Mouse (Mus musculus) hindbrain, embryonic 11.5 days (tissue): Measurements from ENCODE around the gene Tmem176a. TPM values are rescaled to one million over a fixed set of nuclear protein-coding genes. Genes with fewer than 3 reads are reported as not detected.

Experiments used
- ATAC-seq: fragments of 200-750 bp; cut with Nextera tagmentation; 2 replicates; pipeline ENCODE4 v1.8.0; 2017; ENCODE audit warnings: mild to moderate bottlenecking, moderate TSS enrichment, moderate library complexity; ENCODE audit not compliant: low FRiP score
- DNase-seq: peaks from one replicate; pipeline ENCODE4 v3.0.0-alpha.2; 2015; ENCODE audit warnings: low spot score
- H3K27ac ChIP-seq: fragments of 300-500 bp; sonication (generic); 2 replicates; pipeline ENCODE4 v1.5.1; 2014; ENCODE audit warnings: mild to moderate bottlenecking, low read depth, low read length
- H3K27me3 ChIP-seq: fragments of 300-500 bp; sonication (generic); 2 replicates; pipeline ENCODE4 v1.6.1; 2014; ENCODE audit warnings: mild to moderate bottlenecking, low read length, moderate library complexity, mixed read lengths; ENCODE audit not compliant: control insufficient read depth, insufficient read depth
- H3K36me3 ChIP-seq: fragments of 300-500 bp; sonication (generic); 2 replicates; pipeline ENCODE4 v1.6.1; 2014; ENCODE audit warnings: mild to moderate bottlenecking, low read length, moderate library complexity, mixed read lengths; ENCODE audit not compliant: control insufficient read depth, insufficient read depth
- H3K4me1 ChIP-seq: fragments of 300-500 bp; sonication (generic); replicated peaks from 2 replicates; pipeline ENCODE4 v1.6.1; 2014; ENCODE audit warnings: low read length, mixed read lengths; ENCODE audit not compliant: control insufficient read depth, insufficient read depth
- H3K4me2 ChIP-seq: fragments of 300-500 bp; sonication (generic); replicated peaks from 2 replicates; pipeline ENCODE4 v1.6.1; 2014; ENCODE audit warnings: mild to moderate bottlenecking, low read depth, low read length
- H3K4me3 ChIP-seq: fragments of 300-500 bp; sonication (generic); 2 replicates; pipeline ENCODE4 v1.5.1; 2014; ENCODE audit warnings: low read depth, low read length
- H3K9ac ChIP-seq: fragments of 300-500 bp; sonication (generic); 2 replicates; pipeline ENCODE4 v1.6.1; 2014; ENCODE audit warnings: low read depth, low read length
- H3K9me3 ChIP-seq: fragments of 300-500 bp; sonication (generic); 2 replicates; pipeline ENCODE4 v1.6.1; 2016; ENCODE audit warnings: low read length; ENCODE audit not compliant: control insufficient read depth
- WGBS: fragments of 180-500 bp; shearing (Covaris S2); extraction: QIAGEN DNeasy Blood & Tissue Kit; methylation state at CpG from one replicate; pipeline ENCODE4 v1.1.7; 2014; 5-methylcytosine and 5-hydroxymethylcytosine counted together
- polyA plus RNA-seq: library from polyadenylated mRNA; unstranded; fragments of >200 nt; fragmentation: Nextera tagmentation; extraction: Ambion mirVana; gene quantifications from 2 replicates; pipeline ENCODE4 v1.2.1, GENCODE M21; 2014

Tmem176a gene
- polyA plus RNA-seq, 1 experiment from 2014 or later: 26.0 TPM

- no peaks in the 10 kb centered on the region for H3K36me3 ChIP-seq
- no peaks in the 10 kb centered on the region for H3K9me3 ChIP-seq
- no peaks in the 10 kb centered on the region for H3K27me3 ChIP-seq
- H3K4me1 ChIP-seq: no peaks in the 10 kb centered on the region
- DNase-seq (no peak), ATAC-seq (no peak)
- H3K4me2 ChIP-seq: no peak overlapping the region
- no peak overlapping the region for H3K9ac ChIP-seq
- 60% methylated on average over 8 of the region's 8 CpGs for WGBS
- H3K27ac ChIP-seq: no peak overlapping the region
- no peak overlapping the region for H3K4me3 ChIP-seq
These were observed 17.0 kb downstream of the Tmem176a start for GRCm38 (mm10) chr6:48857613-48858302.

GRCm38 (mm10) chr6:48860130-48860815 lies 19.6 kb downstream of the Tmem176a start:
- Histone ChIP-seq H3K9me3 (no peaks in the 10 kb centered on the region), H3K4me3 (no peak overlapping the region), H3K36me3 (no peaks in the 10 kb centered on the region), H3K27ac (no peak overlapping the region), H3K4me2 (peak overlapping the region; percentile 22), H3K27me3 (no peaks in the 10 kb centered on the region), H3K9ac (no peak overlapping the region), H3K4me1 (no peaks in the 10 kb centered on the region)
- no peak for ATAC-seq
- DNase-seq: peak; percentile 75
- WGBS: 15% methylated on average over 21 of the region's 23 CpGs

GRCm38 (mm10) chr6:48860851-48861250 lies 20.1 kb downstream of the Tmem176a start:
- ATAC-seq: no peak
- 85% methylated on average over 1 of the region's 1 CpGs for WGBS
- H3K27ac ChIP-seq: no peak overlapping the region

GRCm38 (mm10) chr6:48861616-48862280 lies 21.0 kb downstream of the Tmem176a start:
- ATAC-seq (no peak), DNase-seq (no peak)
- Histone ChIP-seq H3K4me1 (no peaks in the 10 kb centered on the region), H3K9ac (no peak overlapping the region), H3K27me3 (no peaks in the 10 kb centered on the region), H3K27ac (no peak overlapping the region), H3K9me3 (no peaks in the 10 kb centered on the region), H3K36me3 (no peaks in the 10 kb centered on the region), H3K4me2 (no peak overlapping the region), H3K4me3 (no peak overlapping the region)
- WGBS: 67% methylated on average over 12 of the region's 12 CpGs

More at GRCm38 (mm10) chr6:48860851-48861250, 20.1 kb downstream of the Tmem176a start:
- Histone ChIP-seq H3K4me2 (no peak overlapping the region), H3K36me3 (no peaks in the 10 kb centered on the region), H3K9me3 (no peaks in the 10 kb centered on the region), H3K4me1 (no peaks in the 10 kb centered on the region), H3K27me3 (no peaks in the 10 kb centered on the region), H3K4me3 (no peak overlapping the region), H3K9ac (no peak overlapping the region)
- no peak for DNase-seq

GRCm38 (mm10) chr6:48862816-48863215 lies 22.1 kb downstream of the Tmem176a start:
- Histone ChIP-seq H3K9ac (no peak overlapping the region), H3K27me3 (no peaks in the 10 kb centered on the region), H3K9me3 (no peaks in the 10 kb centered on the region), H3K36me3 (no peaks in the 10 kb centered on the region), H3K4me1 (no peaks in the 10 kb centered on the region), H3K4me2 (no peak overlapping the region), H3K4me3 (no peak overlapping the region), H3K27ac (no peak overlapping the region)
- no peak for ATAC-seq
- no peak for DNase-seq
- 87% methylated on average over 4 of the region's 4 CpGs for WGBS

GRCm38 (mm10) chr6:48863488-48863887 lies 22.8 kb downstream of the Tmem176a start:
- Histone ChIP-seq H3K9me3 (no peaks in the 10 kb centered on the region), H3K4me3 (no peak overlapping the region), H3K4me2 (no peak overlapping the region), H3K4me1 (no peaks in the 10 kb centered on the region), H3K9ac (no peak overlapping the region), H3K27me3 (no peaks in the 10 kb centered on the region), H3K27ac (no peak overlapping the region), H3K36me3 (no peaks in the 10 kb centered on the region)
- no peak for ATAC-seq
- 95% methylated on average over 7 of the region's 7 CpGs for WGBS
- no peak for DNase-seq

- H3K27ac ChIP-seq: no peak overlapping the region
- ATAC-seq: no peak
- H3K9ac ChIP-seq: no peak overlapping the region
- DNase-seq: no peak
- 36% methylated on average over 3 of the region's 3 CpGs for WGBS
- H3K4me2 ChIP-seq: no peak overlapping the region
- no peaks in the 10 kb centered on the region for H3K4me1 ChIP-seq
- no peaks in the 10 kb centered on the region for H3K36me3 ChIP-seq
- no peak overlapping the region for H3K4me3 ChIP-seq
- H3K27me3 ChIP-seq: no peaks in the 10 kb centered on the region
- H3K9me3 ChIP-seq: no peaks in the 10 kb centered on the region
These were observed 23.5 kb downstream of the Tmem176a start for GRCm38 (mm10) chr6:48864181-48864580.

GRCm38 (mm10) chr6:48864723-48865122 lies 24.0 kb downstream of the Tmem176a start:
- no peaks in the 10 kb centered on the region for H3K27me3 ChIP-seq
- no peak overlapping the region for H3K4me3 ChIP-seq
- no peak overlapping the region for H3K9ac ChIP-seq
- no peaks in the 10 kb centered on the region for H3K4me1 ChIP-seq
- no peak overlapping the region for H3K4me2 ChIP-seq
- ATAC-seq: no peak
- 79% methylated on average over 3 of the region's 3 CpGs for WGBS
- H3K9me3 ChIP-seq: no peaks in the 10 kb centered on the region
- no peak overlapping the region for H3K27ac ChIP-seq
- DNase-seq: no peak
- H3K36me3 ChIP-seq: no peaks in the 10 kb centered on the region
